17 mouse cellular contexts compared by ENCODE assay signal in genomic region chr13:21013659-21014058, GRCm38 (mm10).
"Had no signal": no experiment of that assay in that cellular context is flagged by ENCODE, and none has a peak within 500 bp of the region (broad histone marks: within the 10 kb centered on the region; RNA-seq: fewer than 3 reads in every experiment).

No protein-coding gene starts in this region.

- H3K36me3 ChIP-seq: liver, embryonic 15.5 days; lung, embryonic 15.5 days; midbrain, embryonic 13.5 days; neural tube, embryonic 12.5 days; stomach, embryonic 15.5 days had no signal

- H3K9ac ChIP-seq: liver, embryonic 15.5 days; liver, postnatal 0 days; lung, embryonic 15.5 days; midbrain, embryonic 13.5 days; neural tube, embryonic 12.5 days; stomach, embryonic 15.5 days had no signal

- H3K27me3 ChIP-seq: liver, embryonic 15.5 days; lung, embryonic 15.5 days; megakaryocyte, embryonic 14.5 days; midbrain, embryonic 13.5 days; neural tube, embryonic 12.5 days; stomach, embryonic 15.5 days had no signal

- H3K4me3 ChIP-seq: liver, embryonic 15.5 days; lung, embryonic 15.5 days; megakaryocyte, embryonic 14.5 days; midbrain, embryonic 13.5 days; neural tube, embryonic 12.5 days; stomach, embryonic 15.5 days had no signal

- H3K4me1 ChIP-seq: liver, embryonic 15.5 days; lung, embryonic 15.5 days; megakaryocyte, embryonic 14.5 days; midbrain, embryonic 13.5 days; neural tube, embryonic 12.5 days; stomach, embryonic 15.5 days had no signal

- H3K4me2 ChIP-seq: liver, embryonic 15.5 days; lung, embryonic 15.5 days; midbrain, embryonic 13.5 days; neural tube, embryonic 12.5 days; stomach, embryonic 15.5 days had no signal

- ATAC-seq: liver, postnatal 0 days; lung, postnatal 0 days; midbrain, embryonic 13.5 days had no signal

- H3K27ac ChIP-seq: liver, embryonic 15.5 days; lung, embryonic 15.5 days; macrophage; midbrain, embryonic 13.5 days; neural tube, embryonic 12.5 days; stomach, embryonic 15.5 days; stomach, postnatal 0 days had no signal

- DNase-seq: liver, postnatal 0 days; lung, adult 2 months; lung, postnatal 14 days; lung, postnatal 36 days; right cerebral cortex, postnatal 14 days; thymus, adult 2 months; thymus, postnatal 25 days; thymus, postnatal 4 days had no signal

- H3K9me3 ChIP-seq: liver, embryonic 15.5 days; lung, embryonic 15.5 days; megakaryocyte, embryonic 14.5 days; midbrain, embryonic 13.5 days; neural tube, embryonic 12.5 days; stomach, embryonic 15.5 days had no signal
